Mouse (Mus musculus) lung, adult 2 months (tissue): Measurements from ENCODE around the gene Entpd8. TPM values are rescaled to one million over a fixed set of nuclear protein-coding genes. Genes with fewer than 3 reads are reported as not detected.
A peak's percentile ranks its signal among the peaks of the same experiment; 100 is the strongest.

ENCODE experiments used
- DNase-seq: peaks from one replicate; pipeline ENCODE4 v3.0.0; 2022
- H3K4me1 ChIP-seq: fragments of 200-500 bp; 2 replicates; pipeline ENCODE4 v1.6.1; 2011; ENCODE audit warnings: low read length; ENCODE audit not compliant: control insufficient read depth, insufficient read depth
- H3K4me3 ChIP-seq: fragments of 200-500 bp; replicated peaks from 2 replicates; pipeline ENCODE3; 2011; ENCODE audit warnings: low read depth, mild to moderate bottlenecking, control low read depth, low read length; ENCODE audit errors: extremely low read depth
- CTCF ChIP-seq: fragments of 200-500 bp; IDR thresholded peaks from 2 replicates; pipeline ENCODE4 v1.5.1; 2011; ENCODE audit warnings: mild to moderate bottlenecking, low read length, control low read depth; ENCODE audit not compliant: insufficient read depth
- POLR2A ChIP-seq: fragments of 200-500 bp; IDR thresholded peaks from 2 replicates; pipeline ENCODE4 v1.6.1; 2011; ENCODE audit warnings: low read depth, mild to moderate bottlenecking, control low read depth, low read length, borderline replicate concordance; ENCODE audit errors: extremely low read depth
- WGBS: fragments of 180-500 bp; shearing (Covaris S2); methylation state at CpG from one replicate; pipeline ENCODE4 v1.1.7; 2018; 5-methylcytosine and 5-hydroxymethylcytosine counted together
- polyA plus RNA-seq: library from polyadenylated mRNA; depleted of rRNA; stranded (reverse); fragments of >200 nt; gene quantifications from 2 replicates; pipeline ENCODE4 v1.2.3, GENCODE M21; 2012

Entpd8 gene
- polyA plus RNA-seq, 1 experiment, result 2.0 TPM

GRCm38 (mm10) chr2:25085571-25085970 is 5.5 kb downstream of the Entpd8 start:
- WGBS, result 84% methylated on average over 5 of the region's 5 CpGs
- no peak for TF ChIP-seq POLR2A
- TF ChIP-seq CTCF, result no peak
- no peak overlapping the region for H3K4me3 ChIP-seq
- DNase-seq, result no peak
- H3K4me1 ChIP-seq, result no peaks in the 10 kb centered on the region

- WGBS, result 35% methylated on average over 2 of the region's 2 CpGs
- no peak overlapping the region for H3K4me3 ChIP-seq
- DNase-seq, result no peak
- no peaks in the 10 kb centered on the region for H3K4me1 ChIP-seq
- TF ChIP-seq POLR2A, result no peak
- no peak for TF ChIP-seq CTCF
Measured at GRCm38 (mm10) chr2:25087842-25088241, 7.7 kb downstream of the Entpd8 start.

- WGBS, result 64% methylated on average over 3 of the region's 3 CpGs
Measured at GRCm38 (mm10) chr2:25088636-25089035, 8.5 kb downstream of the Entpd8 start.

GRCm38 (mm10) chr2:25094785-25095108 is 14.6 kb downstream of the Entpd8 start:
- no peak for TF ChIP-seq POLR2A
- TF ChIP-seq CTCF, result no peak
- H3K4me3 ChIP-seq, result no peak overlapping the region
- no peaks in the 10 kb centered on the region for H3K4me1 ChIP-seq
- 41% methylated on average over 17 of the region's 17 CpGs for WGBS
- DNase-seq, result no peak

More at GRCm38 (mm10) chr2:25088636-25089035, 8.5 kb downstream of the Entpd8 start:
- DNase-seq, result no peak
- H3K4me3 ChIP-seq, result no peak overlapping the region
- H3K4me1 ChIP-seq, result no peaks in the 10 kb centered on the region
- TF ChIP-seq CTCF, result no peak
- no peak for TF ChIP-seq POLR2A

GRCm38 (mm10) chr2:25095109-25095850 is 15.2 kb downstream of the Entpd8 start, which contains the start of gene Noxa1:
TSS of gene Noxa1 (minus strand) at chr2:25095149.
- no peaks in the 10 kb centered on the region for H3K4me1 ChIP-seq
- DNase-seq, result no peak
- no peak within 1 kb of the TSS for H3K4me3 ChIP-seq
- TF ChIP-seq CTCF (no peak), POLR2A (no peak)
- WGBS, result 52% methylated on average over 28 of the region's 28 CpGs

GRCm38 (mm10) chr2:25098005-25098615 is 18.0 kb downstream of the Entpd8 start:
- TF ChIP-seq CTCF (no peak), POLR2A (no peak)
- WGBS, result 63% methylated on average over 3 of the region's 3 CpGs
- H3K4me3 ChIP-seq, result no peak overlapping the region
- H3K4me1 ChIP-seq, result no peaks in the 10 kb centered on the region
- DNase-seq, result no peak

- 35% methylated on average over 5 of the region's 5 CpGs for WGBS
- peak; percentile 42 for DNase-seq
- H3K4me1 ChIP-seq, result no peaks in the 10 kb centered on the region; the same call in 1 of the 2 replicates
- H3K4me3 ChIP-seq, result no peak overlapping the region
- TF ChIP-seq CTCF (peak; percentile 76), POLR2A (no peak)
Measured at GRCm38 (mm10) chr2:25098956-25099355, 18.9 kb downstream of the Entpd8 start.

GRCm38 (mm10) chr2:25099703-25100102 is 19.6 kb downstream of the Entpd8 start:
- no peak for DNase-seq
- TF ChIP-seq POLR2A (no peak), CTCF (no peak)
- 86% methylated on average over 3 of the region's 3 CpGs for WGBS
- Histone ChIP-seq H3K4me3 (no peak overlapping the region), H3K4me1 (no peaks in the 10 kb centered on the region; the same call in 1 of the 2 replicates)

GRCm38 (mm10) chr2:25104122-25104521 is 24.0 kb downstream of the Entpd8 start:
- no peak for DNase-seq
- TF ChIP-seq POLR2A, result no peak
- no peak for TF ChIP-seq CTCF
- H3K4me3 ChIP-seq, result no peak overlapping the region
- WGBS, result 79% methylated on average over 2 of the region's 2 CpGs
- H3K4me1 ChIP-seq, result peaks cover 9% of the 10 kb centered on the region

- no peak for DNase-seq
- no peak overlapping the region for H3K4me3 ChIP-seq
- no peak for TF ChIP-seq CTCF
- no peak for TF ChIP-seq POLR2A
- WGBS, result 33% methylated on average over 3 of the region's 3 CpGs
- peaks cover 26% of the 10 kb centered on the region for H3K4me1 ChIP-seq
Measured at GRCm38 (mm10) chr2:25106045-25106444, 25.9 kb downstream of the Entpd8 start.
